In genomic region chr13:12542006-12542981, GRCm38 (mm10) we compare ENCODE assay signal across 8 mouse cellular contexts. TPM values are rescaled to one million over a fixed set of nuclear protein-coding genes. Genes with fewer than 3 reads are reported as not detected.
A peak's percentile ranks its signal among the peaks of the same experiment; 100 is the strongest.
DNase-seq lines count a peak whose midpoint lies in the region; ATAC-seq and TF ChIP-seq lines count a peak whose summit lies in the region.

No protein-coding gene starts in this region.

- intact Hi-C loops in left cerebral cortex, adult 2 months (cut with DNase I), result no loop called here
- intact Hi-C loops in heart, adult 2 months (cut with DNase I), result no loop called here

- H3K79me2 ChIP-seq in heart, adult 2 months (replicated peaks; ENCODE audit: control insufficient read depth, insufficient read depth, low read length), result no peaks in the 10 kb centered on the region

- no peaks in the 10 kb centered on the region for H3K4me1 ChIP-seq in cortical plate, adult 2 months (ENCODE audit: control insufficient read depth, insufficient read depth, low read length)
- no peaks in the 10 kb centered on the region for H3K4me1 ChIP-seq in heart, adult 2 months (ENCODE audit: control insufficient read depth, insufficient read depth, low read length)
- H3K4me1 ChIP-seq in liver, postnatal 0 days (ENCODE audit: insufficient read depth), result peaks cover 14% of the 10 kb centered on the region
- H3K4me1 ChIP-seq in neural tube, embryonic 12.5 days, result peaks cover 8% of the 10 kb centered on the region

- H3K27me3 ChIP-seq in heart, adult 2 months (ENCODE audit: control insufficient read depth, insufficient read depth, low read length), result peaks cover 2% of the 10 kb centered on the region; the same call in 1 of the 2 replicates
- H3K27me3 ChIP-seq in liver, postnatal 0 days (ENCODE audit: insufficient read depth, low read length), result no peaks in the 10 kb centered on the region
- H3K27me3 ChIP-seq in neural tube, embryonic 12.5 days (replicated peaks), result no peaks in the 10 kb centered on the region

- peak overlapping the region; percentile 56 for H3K4me2 ChIP-seq in liver, postnatal 0 days (ENCODE audit: low read depth, low read length)
- H3K4me2 ChIP-seq in neural tube, embryonic 12.5 days (replicated peaks), result peak overlapping the region; percentile 41

- TF ChIP-seq POLR2A in cortical plate, adult 2 months (IDR thresholded peaks at IDR 0.05; ENCODE audit: extremely low read depth, insufficient read depth, low read length), result no peak
- TF ChIP-seq POLR2A in heart, adult 2 months (IDR thresholded peaks at IDR 0.05; ENCODE audit: insufficient read depth, low read depth, low read length), result no peak

- H3K4me3 ChIP-seq in left cerebral cortex, adult 2 months, result no peak overlapping the region
- no peak overlapping the region for H3K4me3 ChIP-seq in cortical plate, adult 2 months (ENCODE audit: insufficient read depth, low read length)
- no peak overlapping the region for H3K4me3 ChIP-seq in heart, adult 2 months
- no peak overlapping the region for H3K4me3 ChIP-seq in liver, postnatal 0 days (ENCODE audit: low read depth, low read length)
- no peak overlapping the region for H3K4me3 ChIP-seq in neural tube, embryonic 12.5 days

- ATAC-seq in liver, postnatal 0 days, result peak; percentile 83
- ATAC-seq in neural tube, embryonic 12.5 days (ENCODE audit: low FRiP score, low read depth), result peak; percentile 65; the same call in 1 of the 2 replicates

- no peaks in the 10 kb centered on the region for H3K36me3 ChIP-seq in heart, adult 2 months (ENCODE audit: control insufficient read depth, insufficient read depth, low read length)
- H3K36me3 ChIP-seq in liver, postnatal 0 days (replicated peaks; ENCODE audit: insufficient read depth, low read length), result no peaks in the 10 kb centered on the region
- H3K36me3 ChIP-seq in neural tube, embryonic 12.5 days, result no peaks in the 10 kb centered on the region

- TF ChIP-seq EP300 in heart, adult 2 months (IDR thresholded peaks at IDR 0.05; ENCODE audit: insufficient read depth, low read depth, low read length), result no peak
- TF ChIP-seq EP300 in liver, postnatal 0 days (IDR thresholded peaks at IDR 0.05; ENCODE audit: low read depth), result no peak

- TF ChIP-seq CTCF in left cerebral cortex, adult 2 months (IDR thresholded peaks at IDR 0.05), result peak; percentile 10; the same call in 1 of the 2 replicates
- TF ChIP-seq CTCF in cortical plate, adult 2 months (IDR thresholded peaks at IDR 0.05; ENCODE audit: extremely low read depth, insufficient read depth, low read length), result 0 out of 2 replicates have a peak, but pooled peaks have one; percentile 0
- peak; percentile 46 for TF ChIP-seq CTCF in heart, adult 2 months (IDR thresholded peaks at IDR 0.05)
- peak; percentile 60 for TF ChIP-seq CTCF in liver, postnatal 0 days (IDR thresholded peaks at IDR 0.05; ENCODE audit: low read depth)

- 7% methylated on average over 23 of the region's 23 CpGs for WGBS in heart, adult 2 months
- WGBS in liver, postnatal 0 days (ENCODE audit: insufficient replicate concordance), result 11% methylated on average over 23 of the region's 23 CpGs
- WGBS in neural tube, embryonic 12.5 days, result 16% methylated on average over 23 of the region's 23 CpGs

- peak in 1 of 2 experiments; percentile 16 for DNase-seq in left cerebral cortex, adult 2 months (ENCODE audit: extremely low spot score in 1 of 2, low spot score in 2 of 2)
- no peak for DNase-seq in left cerebral cortex, adult 11 months (ENCODE audit: low spot score)
- DNase-seq in heart, adult 2 months, result peak; percentile 36 to 57
- DNase-seq in kidney, adult 18-20 months, result peak; percentile 54
- peak; percentile 77 for DNase-seq in liver, postnatal 0 days
- peak; percentile 29 for DNase-seq in urinary bladder, adult 2 months (ENCODE audit: low spot score)

- no peaks in the 10 kb centered on the region for H3K9me3 ChIP-seq in liver, postnatal 0 days (ENCODE audit: low read length)
- no peaks in the 10 kb centered on the region for H3K9me3 ChIP-seq in neural tube, embryonic 12.5 days

- no peak overlapping the region for H3K9ac ChIP-seq in heart, adult 2 months (ENCODE audit: low read depth, low read length)
- H3K9ac ChIP-seq in liver, postnatal 0 days (replicated peaks), result no peak overlapping the region
- no peak overlapping the region for H3K9ac ChIP-seq in neural tube, embryonic 12.5 days

- H3K27ac ChIP-seq in left cerebral cortex, adult 2 months, result no peak overlapping the region
- H3K27ac ChIP-seq in cortical plate, adult 2 months (ENCODE audit: insufficient read depth, low read length), result no peak overlapping the region
- H3K27ac ChIP-seq in heart, adult 2 months, result no peak overlapping the region
- H3K27ac ChIP-seq in liver, postnatal 0 days (ENCODE audit: low read depth), result no peak overlapping the region
- H3K27ac ChIP-seq in neural tube, embryonic 12.5 days, result no peak overlapping the region

RNA-seq across cellular contexts. Expression of gene Edaradd, which starts 22.1 kb away (rescaled TPM):
- under 1 TPM; 0.16 TPM for total RNA-seq in left cerebral cortex, adult 2 months (2021)
- 0.09 and 0.10 TPM in 2 replicates for polyA plus RNA-seq in cortical plate, adult 2 months (2012; rRNA removed)
- total RNA-seq in heart, adult 2 months (2021), result under 1 TPM; 0.05 to 0.09 TPM
- 0.08 and 0.09 TPM in 2 replicates for polyA plus RNA-seq in heart, adult 2 months (2012; rRNA removed)
- polyA plus RNA-seq in liver, postnatal 0 days (2015; fragmentation: Nextera tagmentation; extraction: Ambion mirVana), result 0.33 and 0.38 TPM in 2 replicates
- polyA plus RNA-seq in neural tube, embryonic 12.5 days (2016; fragmentation: Nextera tagmentation; extraction: Ambion mirVana), result 0.97 and 1.0 TPM in 2 replicates
- polyA plus RNA-seq in urinary bladder, adult 2 months (2012; rRNA removed), result 1.0 and 1.3 TPM in 2 replicates

RNA-seq across cellular contexts. Expression of gene Ero1lb, which starts 23.4 kb away (rescaled TPM):
- total RNA-seq in left cerebral cortex, adult 2 months (2021), result 10 to 100 TPM; 14.5 to 15.2 TPM
- 12.5 and 12.7 TPM in 2 replicates for polyA plus RNA-seq in cortical plate, adult 2 months (2012; rRNA removed)
- total RNA-seq in heart, adult 2 months (2021), result 1 to 10 TPM; 2.2 to 2.3 TPM
- polyA plus RNA-seq in heart, adult 2 months (2012; rRNA removed), result 1.3 and 1.6 TPM in 2 replicates
- polyA plus RNA-seq in liver, postnatal 0 days (2015; fragmentation: Nextera tagmentation; extraction: Ambion mirVana), result 5.6 and 6.8 TPM in 2 replicates
- 11.9 and 13.8 TPM in 2 replicates for polyA plus RNA-seq in neural tube, embryonic 12.5 days (2016; fragmentation: Nextera tagmentation; extraction: Ambion mirVana)
- 4.5 and 5.6 TPM in 2 replicates for polyA plus RNA-seq in urinary bladder, adult 2 months (2012; rRNA removed)

Comparison
In these comparisons a context has a peak if more than half of its experiments do, and no peak if none do; other contexts are left out.
1. CTCF ChIP-seq: peak in every context shown above with its lines; median percentile 60 in liver, postnatal 0 days; 46 in heart, adult 2 months; 10 in left cerebral cortex, adult 2 months; 0 in cortical plate, adult 2 months.